Mouse (Mus musculus) testis, adult 2 months (tissue): ENCODE results near the gene Polg2. TPM values are rescaled to one million over a fixed set of nuclear protein-coding genes. Genes with fewer than 3 reads are reported as not detected.

Experiments
- H3K27ac ChIP-seq: fragments of 200-500 bp; 2 replicates; pipeline ENCODE4 v1.5.1; 2012; ENCODE audit warnings: low read depth, low read length; ENCODE audit not compliant: control insufficient read depth, insufficient read depth
- H3K27me3 ChIP-seq: fragments of 200-500 bp; 2 replicates; pipeline ENCODE4 v1.6.1; 2012; ENCODE audit warnings: mild to moderate bottlenecking, low read length, moderate library complexity; ENCODE audit not compliant: control insufficient read depth, insufficient read depth
- H3K36me3 ChIP-seq: fragments of 200-500 bp; 2 replicates; pipeline ENCODE4 v1.6.1; 2012; ENCODE audit warnings: mild to moderate bottlenecking, low read length; ENCODE audit not compliant: control insufficient read depth, insufficient read depth
- H3K4me1 ChIP-seq: fragments of 200-500 bp; 2 replicates; pipeline ENCODE4 v1.6.1; 2012; ENCODE audit warnings: low read length; ENCODE audit not compliant: control insufficient read depth, insufficient read depth
- H3K4me3 ChIP-seq: fragments of 200-500 bp; 2 replicates; pipeline ENCODE4 v1.5.1; 2012; ENCODE audit warnings: low read depth, mild to moderate bottlenecking, low read length, moderate library complexity, mixed read lengths; ENCODE audit not compliant: control insufficient read depth
- CTCF ChIP-seq: fragments of 200-500 bp; IDR thresholded peaks from 2 replicates; pipeline ENCODE4 v1.5.1; 2012; ENCODE audit warnings: low read depth, mild to moderate bottlenecking, inconsistent platforms, low read length, moderate library complexity; ENCODE audit not compliant: control insufficient read depth, insufficient read depth, insufficient replicate concordance
- POLR2A ChIP-seq: fragments of 200-500 bp; IDR thresholded peaks from 2 replicates; pipeline ENCODE4 v1.6.1; 2012; ENCODE audit warnings: low read depth, mild to moderate bottlenecking, inconsistent platforms, low read length, moderate library complexity; ENCODE audit not compliant: control insufficient read depth
- polyA plus RNA-seq: library from polyadenylated mRNA; depleted of rRNA; stranded (reverse); fragments of >200 nt; gene quantifications from 2 replicates; pipeline ENCODE4 v1.2.3, GENCODE M21; 2012

Polg2 gene
- polyA plus RNA-seq, 1 experiment, result 2.8 TPM

DNA sequence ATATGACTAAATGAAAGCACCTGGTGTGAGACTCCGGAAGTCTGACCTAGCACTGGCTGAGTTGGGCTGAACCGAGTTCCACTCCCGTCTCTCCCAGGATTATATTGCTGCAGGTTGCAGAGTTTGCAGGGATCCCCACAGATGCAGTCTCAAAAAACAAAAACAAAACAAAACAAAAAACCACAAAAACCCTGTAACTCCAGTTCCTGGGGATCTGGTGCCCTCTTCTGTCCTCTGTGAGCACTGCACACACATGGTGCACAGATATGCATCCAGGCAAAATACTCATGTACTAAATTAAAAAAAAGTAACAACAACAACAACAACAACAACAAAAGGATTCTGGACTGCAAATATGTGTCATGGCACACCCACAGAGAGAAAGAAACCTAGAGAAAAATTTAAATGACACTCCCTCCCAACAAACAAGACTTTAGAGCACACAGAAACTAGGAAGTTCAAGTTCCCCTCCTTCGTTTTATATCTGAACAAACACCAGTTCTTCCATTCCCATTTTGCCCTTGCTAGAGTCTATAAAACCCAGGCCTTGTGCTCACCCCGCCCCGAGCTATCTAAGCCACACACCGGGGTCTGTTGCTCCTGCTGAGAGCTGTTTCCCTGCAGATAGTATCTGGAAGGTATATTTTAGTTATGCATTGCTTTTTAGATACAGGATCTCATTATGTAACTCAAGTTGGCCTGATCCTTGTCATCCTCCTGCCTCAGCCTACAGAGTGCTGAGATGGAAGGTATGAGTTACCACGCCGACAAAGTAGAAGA lies 9.0 kb downstream of the Polg2 start:
- Histone ChIP-seq H3K27ac (no peak overlapping the region), H3K4me3 (no peak overlapping the region), H3K36me3 (no peaks in the 10 kb centered on the region; the same call in 1 of the 2 replicates), H3K4me1 (no peaks in the 10 kb centered on the region), H3K27me3 (no peaks in the 10 kb centered on the region)
- no peak for TF ChIP-seq CTCF
- TF ChIP-seq POLR2A, result no peak

DNA sequence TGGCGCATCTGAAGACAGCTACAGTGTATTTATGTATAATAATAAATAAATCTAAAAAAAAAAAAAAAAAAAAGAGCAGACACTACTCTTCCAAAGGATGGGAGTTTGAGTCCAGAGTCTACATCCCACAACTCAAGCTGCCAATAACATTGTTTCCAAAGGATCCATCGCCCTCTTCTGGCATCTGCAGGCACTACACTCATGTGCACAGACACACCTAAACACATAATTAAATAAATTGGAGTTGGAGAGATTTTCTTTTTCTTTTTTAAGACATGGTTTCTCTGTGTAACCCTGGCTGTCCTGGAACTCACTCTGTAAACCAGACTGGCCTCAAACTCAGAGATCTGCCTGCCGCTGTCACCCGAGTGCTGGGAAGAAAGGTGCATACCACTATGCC lies 11.8 kb downstream of the Polg2 start:
- TF ChIP-seq CTCF (no peak), POLR2A (no peak)
- Histone ChIP-seq H3K4me1 (0 out of 2 replicates have a peak, but pooled peaks cover 2% of the 10 kb centered on the region), H3K27ac (no peak overlapping the region), H3K4me3 (no peak overlapping the region), H3K27me3 (no peaks in the 10 kb centered on the region), H3K36me3 (no peaks in the 10 kb centered on the region)

- Histone ChIP-seq H3K27ac (no peak overlapping the region), H3K4me3 (no peak overlapping the region), H3K27me3 (no peaks in the 10 kb centered on the region), H3K4me1 (0 out of 2 replicates have a peak, but pooled peaks cover 2% of the 10 kb centered on the region), H3K36me3 (no peaks in the 10 kb centered on the region)
- no peak for TF ChIP-seq CTCF
- no peak for TF ChIP-seq POLR2A
Observed at GRCm38 (mm10) chr11:106766611-106767162, 12.7 kb downstream of the Polg2 start.

- H3K27me3 ChIP-seq, result no peaks in the 10 kb centered on the region
- H3K4me1 ChIP-seq, result 0 out of 2 replicates have a peak, but pooled peaks cover 2% of the 10 kb centered on the region
- no peak overlapping the region for H3K4me3 ChIP-seq
- H3K36me3 ChIP-seq, result no peaks in the 10 kb centered on the region
- TF ChIP-seq POLR2A (no peak), CTCF (no peak)
- no peak overlapping the region for H3K27ac ChIP-seq
Observed at GRCm38 (mm10) chr11:106762800-106763185, 16.5 kb downstream of the Polg2 start.

- no peak overlapping the region for H3K4me3 ChIP-seq
- H3K36me3 ChIP-seq, result no peaks in the 10 kb centered on the region
- H3K27me3 ChIP-seq, result no peaks in the 10 kb centered on the region
- H3K27ac ChIP-seq, result no peak overlapping the region; the same call in 1 of the 2 replicates
- H3K4me1 ChIP-seq, result 0 out of 2 replicates have a peak, but pooled peaks cover 2% of the 10 kb centered on the region
- TF ChIP-seq CTCF (no peak), POLR2A (no peak)
Observed at GRCm38 (mm10) chr11:106762139-106762799, 17.1 kb downstream of the Polg2 start.

- no peaks in the 10 kb centered on the region for H3K27me3 ChIP-seq
- H3K4me1 ChIP-seq, result 0 out of 2 replicates have a peak, but pooled peaks cover 2% of the 10 kb centered on the region
- H3K36me3 ChIP-seq, result no peaks in the 10 kb centered on the region
- no peak overlapping the region for H3K4me3 ChIP-seq
- no peak overlapping the region for H3K27ac ChIP-seq
- TF ChIP-seq POLR2A, result no peak
- TF ChIP-seq CTCF, result no peak
Observed at GRCm38 (mm10) chr11:106760511-106760910, 18.8 kb downstream of the Polg2 start.

- Histone ChIP-seq H3K4me1 (0 out of 2 replicates have a peak, but pooled peaks cover 2% of the 10 kb centered on the region), H3K27me3 (no peaks in the 10 kb centered on the region), H3K36me3 (no peaks in the 10 kb centered on the region), H3K4me3 (no peak overlapping the region), H3K27ac (no peak overlapping the region)
- no peak for TF ChIP-seq CTCF
- no peak for TF ChIP-seq POLR2A
Observed at GRCm38 (mm10) chr11:106759028-106759427, 20.3 kb downstream of the Polg2 start.
